Mouse (Mus musculus) spleen, postnatal 36 days (tissue): ENCODE measurements around the gene Scn3a.
"Not testable (repeated sequence)": the region's sequence is repeated elsewhere in the genome, so short reads cannot be mapped to it uniquely, and the experiment has no call there.

Experiments
- DNase-seq, 2 experiments: peaks; one replicate each; pipeline ENCODE4 v3.0.0; 2022; ENCODE audit warnings: low spot score in 2 of 2, mixed read lengths in 1 of 2

The Scn3a gene

DNA sequence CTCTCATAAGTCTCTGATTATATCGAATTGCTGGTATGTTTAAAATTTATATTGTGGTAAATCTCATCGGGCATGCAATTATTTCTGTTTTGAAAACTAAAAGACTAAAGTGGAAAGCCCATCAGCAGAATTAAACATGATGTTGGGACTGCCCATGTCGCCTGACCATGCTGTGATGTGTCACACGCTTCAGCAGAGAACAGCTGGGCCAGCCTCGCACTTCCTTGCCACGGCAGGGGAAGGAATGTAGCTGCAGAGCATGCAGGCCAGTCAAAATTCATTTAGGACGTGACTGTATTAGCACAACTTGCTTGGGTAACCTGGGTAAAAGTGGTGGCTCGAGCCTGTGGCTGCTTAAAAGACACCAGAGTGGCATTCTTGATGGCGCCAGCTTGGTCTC is 77.0 kb downstream of the Scn3a start:
- DNase-seq, result no peak

DNA sequence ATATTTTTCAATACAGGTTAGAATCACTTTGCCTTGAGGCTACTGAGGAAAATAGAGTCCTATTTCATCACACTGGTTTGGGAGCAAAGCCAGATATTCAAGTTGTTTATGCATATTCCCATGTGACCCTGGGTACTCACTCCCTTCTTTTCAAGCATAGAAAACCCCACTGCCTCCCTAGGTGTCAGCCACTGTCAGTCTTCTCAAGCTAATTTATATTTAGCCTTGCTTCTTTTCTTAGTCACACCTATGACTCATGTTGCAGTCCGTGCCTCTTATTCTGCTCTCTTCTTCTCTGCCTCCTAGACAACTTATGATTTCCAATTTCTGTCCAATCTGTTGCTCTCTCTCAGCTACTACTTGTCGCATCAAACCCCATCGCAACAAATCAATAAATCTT is 84.0 kb downstream of the Scn3a start:
- DNase-seq, result no peak

- no peak for DNase-seq
Observed at GRCm38 (mm10) chr2:65481007-65481672, 86.3 kb downstream of the Scn3a start.

- no peak for DNase-seq
Observed at GRCm38 (mm10) chr2:65471311-65471882, 96.0 kb downstream of the Scn3a start.

GRCm38 (mm10) chr2:65465694-65466093 is 101.7 kb downstream of the Scn3a start:
- DNase-seq, result no peak

GRCm38 (mm10) chr2:65453763-65454162 is 113.7 kb downstream of the Scn3a start:
- DNase-seq, result no peak

DNA sequence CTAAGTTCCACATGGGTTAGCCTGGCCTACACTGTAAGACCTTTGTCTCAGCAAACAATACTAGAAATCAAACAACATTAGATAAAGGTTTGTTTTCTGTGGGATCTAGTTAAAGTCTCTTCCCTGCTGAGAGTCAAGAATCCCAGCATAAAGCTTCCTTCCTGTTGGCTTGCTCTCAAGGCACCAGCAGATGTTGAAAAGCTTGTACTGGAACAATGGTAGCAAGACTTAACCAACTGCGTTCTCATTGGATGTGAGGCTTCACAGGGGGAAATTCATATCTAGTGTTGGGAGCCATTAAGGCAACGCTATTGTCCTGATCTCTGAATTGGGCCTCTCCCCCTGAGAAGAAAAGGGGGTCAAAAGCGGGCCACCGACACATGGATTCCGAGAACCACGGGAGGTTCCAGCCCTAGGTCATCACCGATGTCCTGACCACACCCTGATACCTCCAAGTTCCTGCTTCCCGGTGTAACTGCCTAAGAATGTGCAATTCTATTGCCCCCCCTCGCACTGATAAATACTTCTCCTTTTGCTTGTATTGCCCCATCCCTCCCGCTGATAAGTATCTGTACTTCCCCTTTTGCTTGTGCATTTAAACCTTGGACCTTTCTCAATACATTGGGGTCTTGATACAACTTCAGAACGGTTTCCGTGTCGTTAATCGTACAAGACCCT is 115.9 kb downstream of the Scn3a start:
- not testable (repeated sequence) for DNase-seq

GRCm38 (mm10) chr2:65450449-65451360 is 116.7 kb downstream of the Scn3a start:
- DNase-seq, result no peak

DNA sequence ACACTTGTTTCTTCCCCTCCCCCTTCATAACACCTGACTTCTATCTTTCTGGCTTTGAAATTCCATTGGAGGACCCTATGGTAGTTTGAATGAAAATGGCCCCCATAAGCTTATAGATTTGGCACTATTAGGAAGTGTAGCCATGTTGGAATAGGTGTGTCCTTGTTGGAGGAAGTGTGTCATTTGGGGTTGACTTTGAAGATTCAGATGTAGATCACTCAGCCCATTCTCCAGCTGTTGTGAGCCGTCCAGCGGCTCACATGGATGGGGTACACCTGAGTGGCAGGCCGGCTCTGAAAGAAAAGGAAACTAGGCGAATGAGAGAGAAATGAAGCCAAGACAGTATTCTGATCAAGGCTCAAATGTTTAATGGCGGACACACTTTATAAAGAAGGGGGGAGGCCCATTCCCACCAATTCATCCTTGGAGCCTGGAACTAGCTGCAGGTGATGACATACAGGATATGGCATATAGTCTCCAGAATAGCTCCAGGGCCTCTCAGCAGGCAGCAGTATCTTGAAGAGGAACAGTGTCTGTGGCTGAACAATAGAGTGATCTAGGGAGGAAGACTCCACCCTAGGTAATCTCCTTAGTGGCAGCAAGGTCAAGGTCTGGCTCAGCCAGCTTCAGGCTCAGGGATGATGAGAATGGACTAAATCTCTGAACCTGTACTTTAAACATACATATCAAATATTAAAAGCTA is 118.2 kb downstream of the Scn3a start:
- no peak for DNase-seq

GRCm38 (mm10) chr2:65443082-65443481 is 124.3 kb downstream of the Scn3a start:
- DNase-seq, result no peak

GRCm38 (mm10) chr2:65441566-65441965 is 125.9 kb downstream of the Scn3a start:
- no peak for DNase-seq

GRCm38 (mm10) chr2:65441110-65441509 is 126.3 kb downstream of the Scn3a start:
- no peak for DNase-seq

DNA sequence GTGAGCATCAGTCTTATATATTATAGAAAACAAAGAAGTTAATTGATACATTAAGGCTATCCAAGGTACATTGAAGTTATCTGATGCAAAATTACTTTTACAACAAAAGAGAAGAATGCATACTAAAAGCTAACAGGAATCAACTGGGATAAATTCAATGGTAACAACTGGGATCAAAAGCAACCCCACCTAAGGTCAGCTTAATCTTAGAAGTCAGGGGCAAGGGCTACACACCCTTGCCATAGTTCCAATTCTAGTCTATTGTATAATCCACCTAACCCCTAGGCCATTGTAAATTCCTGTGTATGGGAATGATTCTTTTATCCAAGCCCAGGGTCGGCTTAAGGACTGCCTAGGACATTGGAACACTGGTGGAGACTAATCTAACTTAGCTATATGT is 130.5 kb downstream of the Scn3a start:
- no peak for DNase-seq

- DNase-seq, result no peak
Observed at GRCm38 (mm10) chr2:65423501-65423900, 143.9 kb downstream of the Scn3a start.

GRCm38 (mm10) chr2:65421259-65422255 is 145.9 kb downstream of the Scn3a start:
- no peak for DNase-seq

DNA sequence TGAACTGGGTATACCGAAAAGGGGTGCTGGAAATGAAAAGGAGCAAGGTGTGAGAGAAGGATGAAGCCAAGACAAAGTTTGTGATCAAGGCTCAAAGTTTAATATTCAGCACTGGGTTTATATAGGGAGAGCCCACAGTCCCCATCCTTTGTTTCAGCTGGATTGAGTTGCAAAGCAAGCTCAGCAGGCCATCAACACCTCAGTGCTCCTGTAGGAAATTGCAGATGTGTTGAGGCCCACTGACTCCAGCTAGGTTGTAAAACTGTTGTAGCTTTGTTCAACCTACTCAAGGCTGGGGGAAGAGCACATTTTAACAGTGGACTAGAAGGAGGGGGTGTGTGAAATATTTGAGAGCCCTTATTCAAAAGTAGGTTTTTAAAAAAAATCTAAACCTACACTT is 148.8 kb downstream of the Scn3a start:
- no peak for DNase-seq

DNA sequence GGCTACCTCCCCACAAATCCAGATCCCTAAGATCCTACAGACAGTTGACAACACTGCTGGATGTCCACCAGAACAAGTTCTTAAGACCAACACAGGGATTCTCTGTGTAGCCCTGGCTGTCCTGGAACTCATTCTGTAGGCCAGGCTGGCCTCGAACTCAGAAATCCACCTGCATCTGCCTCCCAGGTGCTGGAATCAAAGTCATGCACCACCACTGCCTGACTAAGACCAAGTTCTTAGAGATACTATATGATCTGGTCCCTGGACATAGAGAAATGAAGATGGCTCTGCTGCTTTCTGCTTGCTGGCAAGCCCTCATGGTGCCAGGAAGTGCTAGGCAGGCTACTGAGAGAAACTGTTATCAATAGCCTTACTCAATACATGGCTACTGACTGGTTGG is 150.9 kb downstream of the Scn3a start:
- DNase-seq, result no peak

DNA sequence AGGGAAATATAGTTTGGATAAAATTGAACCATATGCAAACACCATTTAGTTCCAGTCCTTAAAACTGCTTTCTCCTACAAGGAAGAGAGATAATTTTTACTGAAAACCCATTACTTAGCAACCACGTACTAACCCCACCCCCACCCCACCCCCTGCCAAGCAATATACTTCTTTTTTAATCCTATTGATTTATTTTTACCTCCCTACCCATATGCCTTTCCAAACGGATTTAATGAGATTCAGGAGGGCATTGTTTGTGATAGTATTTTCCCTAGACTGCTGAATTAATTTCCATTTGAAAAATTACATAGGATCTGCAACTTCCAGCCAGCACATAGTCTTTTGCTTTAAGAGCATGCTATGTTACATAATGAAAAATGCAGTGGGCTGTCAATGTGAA is 152.1 kb downstream of the Scn3a start:
- DNase-seq, result no peak

DNA sequence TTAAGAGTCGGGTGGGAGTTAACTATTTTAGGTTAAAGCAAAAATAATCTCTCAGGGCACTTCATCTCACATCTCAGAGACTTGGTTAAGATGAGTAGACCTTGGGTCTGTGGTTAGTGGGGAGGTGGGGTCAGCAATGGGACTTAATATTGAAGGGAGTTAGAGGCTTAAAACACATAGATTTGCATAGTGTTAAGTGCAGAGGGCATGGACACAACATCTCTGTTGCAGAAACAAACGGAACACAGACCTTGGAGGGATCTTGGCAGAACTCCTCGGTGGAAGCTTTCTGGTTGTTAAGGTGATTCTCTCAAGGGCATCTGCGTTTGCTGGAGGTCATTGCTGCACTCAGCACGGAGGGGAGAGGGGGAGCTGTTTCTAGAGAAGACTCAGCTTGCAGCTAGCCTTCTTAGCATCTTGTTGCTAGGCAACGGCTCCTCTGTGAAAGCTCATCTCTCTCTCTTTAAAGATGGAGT is 152.6 kb downstream of the Scn3a start:
- DNase-seq, result no peak

DNA sequence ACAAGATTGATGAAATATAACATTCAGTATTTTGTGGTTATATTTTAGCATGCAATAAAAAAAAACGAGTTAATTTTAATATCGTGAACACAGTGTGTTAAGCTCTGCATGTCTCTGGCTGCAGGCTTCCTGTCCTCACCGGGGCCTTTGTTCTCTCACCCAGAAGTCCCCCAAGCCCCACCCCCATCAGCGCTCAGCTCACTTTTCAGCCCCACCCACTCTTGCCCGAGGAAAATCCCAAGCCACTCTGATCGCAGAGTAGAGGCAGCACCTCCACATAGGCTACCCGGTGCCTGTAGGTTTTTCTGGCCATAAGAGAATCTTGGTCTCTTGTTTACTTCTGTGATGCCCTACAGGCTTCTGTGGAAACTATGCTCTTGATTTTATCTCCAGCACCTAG is 153.2 kb downstream of the Scn3a start:
- DNase-seq, result no peak
